Comparison of ENCODE assay signal across 8 mouse cellular contexts in the genomic region with DNA sequence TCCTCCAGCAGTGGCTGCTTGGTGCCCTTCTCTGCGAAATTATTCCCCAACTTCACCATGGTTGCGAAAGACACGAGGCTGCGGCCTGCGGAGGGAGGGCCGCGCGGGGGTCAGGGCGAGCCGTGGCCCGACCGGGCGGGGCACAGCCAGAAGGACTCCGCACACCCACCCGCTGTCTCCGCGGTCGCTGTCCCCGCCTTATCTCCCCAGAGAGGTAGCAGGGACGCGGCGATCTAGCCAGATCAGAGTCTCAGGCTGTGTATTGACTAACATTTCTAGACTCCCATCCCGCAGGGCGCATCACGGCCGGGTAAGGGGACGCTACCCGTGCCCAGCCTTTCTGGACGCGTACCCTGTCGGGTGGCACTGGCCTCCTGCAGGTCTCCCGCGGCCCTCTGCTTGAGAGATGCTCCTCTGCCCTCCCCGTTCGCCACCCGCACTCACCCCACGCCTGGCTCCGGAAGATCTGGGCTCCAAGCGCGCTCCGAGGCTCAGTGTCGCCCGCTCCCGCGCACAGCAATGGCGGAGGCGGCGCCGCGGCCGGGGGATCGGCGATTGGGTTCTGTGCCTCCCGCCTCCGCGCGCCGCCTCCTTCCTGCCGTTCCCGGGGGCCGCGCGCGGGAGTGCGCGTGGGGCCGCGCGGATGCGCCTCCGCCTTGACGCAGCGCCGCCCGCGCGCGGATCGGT. TPM values are rescaled to one million over a fixed set of nuclear protein-coding genes. Genes with fewer than 3 reads are reported as not detected.
A peak's percentile ranks its signal among the peaks of the same experiment; 100 is the strongest.
DNase-seq lines count a peak whose midpoint lies in the region; ATAC-seq and TF ChIP-seq lines count a peak whose summit lies in the region.

No protein-coding gene starts in this region.

- no peaks in the 10 kb centered on the region for H3K36me3 ChIP-seq in C2C12 (ENCODE audit: control insufficient read depth, insufficient read depth)
- H3K36me3 ChIP-seq in forebrain, embryonic 10.5 days (replicated peaks) = peaks cover 36% of the 10 kb centered on the region
- H3K36me3 ChIP-seq in heart, embryonic 14.5 days (ENCODE audit: control insufficient read depth, insufficient read depth, low read length) = no peaks in the 10 kb centered on the region
- H3K36me3 ChIP-seq in liver, postnatal 0 days (replicated peaks; ENCODE audit: insufficient read depth, low read length) = no peaks in the 10 kb centered on the region

- peaks cover 38% of the 10 kb centered on the region for H3K4me1 ChIP-seq in forebrain, embryonic 10.5 days
- peaks cover 3 to 9% of the 10 kb centered on the region in 2 experiments; a peak in 2 of 4 replicates for H3K4me1 ChIP-seq in heart, embryonic 14.5 days (ENCODE audit: control insufficient read depth in 2 of 2, insufficient read depth in 2 of 2, low read length in 2 of 2)
- H3K4me1 ChIP-seq in liver, postnatal 0 days (ENCODE audit: insufficient read depth) = no peaks in the 10 kb centered on the region

- TF ChIP-seq CTCF in C2C12 (IDR thresholded peaks at IDR 0.05; ENCODE audit: control insufficient read depth, insufficient read depth, insufficient read length) = no peak
- no peak for TF ChIP-seq CTCF in liver, postnatal 0 days (IDR thresholded peaks at IDR 0.05; ENCODE audit: low read depth)

- peak; percentile 41; the same call in 1 of the 2 replicates for ATAC-seq in heart, embryonic 14.5 days (ENCODE audit: insufficient number of reproducible peaks, insufficient read depth, low FRiP score, low read depth)
- no peak for ATAC-seq in liver, postnatal 0 days

- peak overlapping the region; percentile 19 for H3ac ChIP-seq in C2C12 (ENCODE audit: control insufficient read depth, insufficient read length, low read depth)

- no peaks in the 10 kb centered on the region for H3K79me2 ChIP-seq in C2C12 (ENCODE audit: control insufficient read depth, insufficient read depth)

- H3K9me3 ChIP-seq in forebrain, embryonic 10.5 days = peaks cover 10% of the 10 kb centered on the region
- H3K9me3 ChIP-seq in heart, embryonic 14.5 days (ENCODE audit: control insufficient read depth, low read length) = no peaks in the 10 kb centered on the region
- H3K9me3 ChIP-seq in liver, postnatal 0 days (ENCODE audit: low read length) = no peaks in the 10 kb centered on the region

- H3K27me3 ChIP-seq in C2C12 (ENCODE audit: control insufficient read depth, insufficient read depth, insufficient read length) = no peaks in the 10 kb centered on the region
- peaks cover 66% of the 10 kb centered on the region for H3K27me3 ChIP-seq in forebrain, embryonic 10.5 days (ENCODE audit: poor library complexity, severe bottlenecking)
- H3K27me3 ChIP-seq in heart, embryonic 14.5 days (ENCODE audit: control insufficient read depth, insufficient read depth, low read length) = peaks cover 70% of the 10 kb centered on the region
- peaks cover 49% of the 10 kb centered on the region for H3K27me3 ChIP-seq in liver, postnatal 0 days (ENCODE audit: insufficient read depth, low read length)

- no peak for TF ChIP-seq EP300 in liver, postnatal 0 days (IDR thresholded peaks at IDR 0.05; ENCODE audit: low read depth)

- H3K4me3 ChIP-seq in C2C12 (ENCODE audit: insufficient read depth, poor library complexity, severe bottlenecking) = peak overlapping the region; percentile 21
- H3K4me3 ChIP-seq in forebrain, embryonic 10.5 days = peak overlapping the region; percentile 89
- H3K4me3 ChIP-seq in heart, embryonic 14.5 days (ENCODE audit: control insufficient read depth in 1 of 2, insufficient read depth in 1 of 2, low read depth in 1 of 2, low read length in 2 of 2) = peak overlapping the region; percentile 59 to 86
- H3K4me3 ChIP-seq in liver, postnatal 0 days (ENCODE audit: low read depth, low read length) = peak overlapping the region; percentile 48

- peak overlapping the region; percentile 71 for H3K9ac ChIP-seq in heart, embryonic 14.5 days (ENCODE audit: low read length)
- 0 out of 2 replicates have a peak overlapping the region, but pooled peaks have one; percentile 9 for H3K9ac ChIP-seq in liver, postnatal 0 days (replicated peaks)

- peak overlapping the region; percentile 95 for H3K27ac ChIP-seq in forebrain, embryonic 10.5 days
- no peak overlapping the region for H3K27ac ChIP-seq in heart, embryonic 14.5 days (replicated peaks in 1 of 2; ENCODE audit: control insufficient read depth in 1 of 2, insufficient read depth in 1 of 2, low read depth in 2 of 2, low read length in 2 of 2)
- no peak overlapping the region for H3K27ac ChIP-seq in liver, postnatal 0 days (ENCODE audit: low read depth)

- peak overlapping the region; percentile 97 for H3K4me2 ChIP-seq in heart, embryonic 14.5 days (ENCODE audit: low read length)
- H3K4me2 ChIP-seq in liver, postnatal 0 days (ENCODE audit: low read depth, low read length) = peak overlapping the region; percentile 67

- peak; percentile 91 for DNase-seq in brain, adult 2 months (ENCODE audit: low read depth, low spot score)
- DNase-seq in forebrain, embryonic 10.5 days (ENCODE audit: extremely low spot score, low spot score) = peak; percentile 62
- peak; percentile 49 to 79 for DNase-seq in kidney, postnatal 36 days
- peak; percentile 30 for DNase-seq in liver, postnatal 0 days
- peak; percentile 22 for DNase-seq in ovary, postnatal 10 days (ENCODE audit: low spot score)
- DNase-seq in urinary bladder, postnatal 25 days (ENCODE audit: low spot score) = peak; percentile 17

- H3K79me3 ChIP-seq in C2C12 (ENCODE audit: low read depth) = no peaks in the 10 kb centered on the region

- WGBS in forebrain, embryonic 10.5 days = under 1% methylated on average over 79 of the region's 79 CpGs
- WGBS in heart, embryonic 14.5 days = under 1% methylated on average over 79 of the region's 79 CpGs
- WGBS in liver, postnatal 0 days (ENCODE audit: insufficient replicate concordance) = 2% methylated on average over 68 of the region's 79 CpGs

TF ChIP-seq in C2C12, 6 proteins besides CTCF, POLR2A, EP300 and RAD21:
- peak; percentile 37 for TF ChIP-seq CEBPB (IDR thresholded peaks at IDR 0.05; ENCODE audit: low read depth)
- no peak for TF ChIP-seq USF1 (IDR thresholded peaks at IDR 0.05; ENCODE audit: low read depth)

RNA-seq across cellular contexts. Expression of gene Nsg1, which starts 0.6 kb away (rescaled TPM):
- polyA plus RNA-seq in C2C12 (2012; fragmentation: generic; extraction: Trizol) = 39.7 TPM
- polyA plus RNA-seq in forebrain, embryonic 10.5 days (2016; fragmentation: Nextera tagmentation; extraction: Ambion mirVana) = 112 and 114 TPM in 2 replicates
- 3.6 and 5.5 TPM in 2 replicates for polyA plus RNA-seq in heart, embryonic 14.5 days (2014; fragmentation: Nextera tagmentation; extraction: Ambion mirVana)
- polyA plus RNA-seq in liver, postnatal 0 days (2015; fragmentation: Nextera tagmentation; extraction: Ambion mirVana) = 1.3 and 1.7 TPM in 2 replicates

Comparison
In these comparisons a context has a peak if more than half of its experiments do, and no peak if none do; other contexts are left out.
1. H3K4me3 ChIP-seq: peak in every context shown above with its lines; median percentile 89 in forebrain, embryonic 10.5 days; 72 in heart, embryonic 14.5 days; 48 in liver, postnatal 0 days; 21 in C2C12.
2. DNase-seq: peak in every context shown above with its lines; median percentile 91 in brain, adult 2 months; 64 in kidney, postnatal 36 days; 62 in forebrain, embryonic 10.5 days; 30 in liver, postnatal 0 days; 22 in ovary, postnatal 10 days; 17 in urinary bladder, postnatal 25 days.